Mouse (Mus musculus): ENCODE measurements around the gene Zbtb20.

Gene Zbtb20

GRCm38 (mm10) chr16:43217336-43218006, 341.8 kb downstream of the Zbtb20 start:
- DNase-seq, result no peak

DNA sequence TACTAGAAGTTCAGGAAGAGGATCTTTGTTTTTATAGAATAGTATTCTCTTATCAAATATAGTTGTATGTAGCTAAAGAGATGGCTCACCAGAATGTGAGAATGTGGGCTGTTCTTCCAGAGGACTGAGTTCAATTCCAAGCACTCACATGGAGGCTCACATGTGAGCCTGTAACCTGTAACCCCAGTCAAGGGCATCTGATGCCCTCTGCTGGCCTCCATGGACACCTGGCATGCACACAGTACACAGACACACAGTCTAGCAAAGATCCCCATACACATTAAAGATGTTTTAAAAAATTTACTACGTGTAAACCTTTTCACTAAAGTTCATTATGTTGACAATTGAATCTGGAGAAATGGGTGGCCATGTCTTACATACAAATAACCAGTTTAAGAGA, 343.7 kb downstream of the Zbtb20 start:
- peak; percentile 8 for DNase-seq

DNA sequence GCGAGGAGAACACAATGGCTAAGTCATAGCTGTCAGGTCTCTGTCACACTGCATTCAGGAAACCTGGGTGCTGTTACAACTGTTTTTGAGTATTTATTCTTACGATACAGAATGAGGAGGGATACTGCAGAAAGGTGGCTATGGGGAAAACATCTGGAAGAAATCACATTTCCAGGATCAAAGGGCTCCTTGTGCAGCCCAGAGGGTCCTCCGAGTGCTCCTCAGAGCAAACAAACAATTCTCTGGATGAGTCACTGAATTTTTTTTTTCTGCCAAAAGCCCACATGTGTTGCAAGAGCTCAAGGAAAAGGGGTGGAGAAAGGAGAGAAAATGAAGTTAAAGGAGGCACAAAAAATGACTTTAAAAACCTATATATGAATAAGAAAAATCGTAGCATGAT, 345.6 kb downstream of the Zbtb20 start:
- no peak for DNase-seq

DNA sequence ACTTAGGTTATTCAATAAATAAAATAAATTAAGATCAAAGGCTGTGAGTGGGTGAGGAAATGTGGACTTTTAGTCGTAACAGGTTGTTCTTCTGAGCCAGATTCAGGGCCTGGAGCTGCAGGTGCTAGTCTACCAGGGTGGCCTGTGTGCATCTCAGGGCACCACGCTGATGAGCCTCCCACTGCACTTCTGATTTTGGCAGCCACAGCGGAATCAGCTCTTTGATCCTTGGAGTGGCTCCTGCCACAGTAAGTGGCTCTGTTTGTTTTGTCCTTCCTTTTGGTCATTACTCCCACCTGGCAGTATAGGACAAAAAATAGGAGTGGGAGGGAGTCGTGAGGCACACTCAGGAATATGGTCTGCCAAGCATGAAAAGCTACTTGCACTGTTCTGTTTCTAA, 354.6 kb downstream of the Zbtb20 start:
- DNase-seq, result no peak

DNA sequence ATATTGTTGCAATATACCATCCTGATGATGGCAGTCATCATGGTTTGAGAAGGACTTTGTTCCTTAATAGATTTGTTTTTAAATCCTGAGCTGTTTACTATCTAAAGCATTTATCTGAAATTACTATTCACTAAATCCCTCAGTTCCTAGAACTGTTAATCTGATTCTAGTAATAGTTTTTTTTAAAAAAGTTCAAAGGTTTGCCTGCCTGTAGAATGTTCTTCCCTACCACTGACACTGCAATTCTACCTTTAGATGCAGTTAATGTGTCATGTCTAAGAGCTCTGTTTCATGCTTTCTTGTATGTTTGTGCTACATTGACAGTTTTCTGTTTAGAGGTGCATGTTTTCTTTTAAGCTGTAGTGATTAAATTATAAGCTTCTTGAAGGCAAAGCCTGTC, 358.6 kb downstream of the Zbtb20 start:
- no peak for DNase-seq

- no peak for DNase-seq
These were observed 359.6 kb downstream of the Zbtb20 start for GRCm38 (mm10) chr16:43235317-43235716.

DNA sequence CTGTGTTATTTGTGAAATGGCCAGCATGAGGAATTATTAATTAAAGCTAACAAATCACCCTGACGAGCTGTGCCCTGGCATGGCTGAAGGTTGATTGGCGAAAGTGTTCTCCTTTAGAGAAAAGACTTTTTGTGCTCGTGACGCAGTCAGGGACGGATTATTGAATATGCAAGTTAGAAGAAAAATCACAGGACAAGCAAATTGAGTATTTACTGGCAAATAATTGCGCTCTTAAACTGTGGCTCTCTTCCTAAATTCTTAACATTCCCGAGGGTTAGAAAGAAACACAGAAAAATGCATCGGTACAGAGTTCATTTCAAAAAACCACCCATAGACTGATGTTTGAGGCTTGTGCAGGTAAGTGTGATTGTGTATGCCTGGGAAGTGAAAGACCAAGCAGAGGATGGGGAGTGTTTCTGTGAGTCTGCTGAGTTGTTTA, 360.1 kb downstream of the Zbtb20 start:
- no peak for DNase-seq

GRCm38 (mm10) chr16:43237551-43237950, 361.9 kb downstream of the Zbtb20 start:
- no peak for DNase-seq

DNA sequence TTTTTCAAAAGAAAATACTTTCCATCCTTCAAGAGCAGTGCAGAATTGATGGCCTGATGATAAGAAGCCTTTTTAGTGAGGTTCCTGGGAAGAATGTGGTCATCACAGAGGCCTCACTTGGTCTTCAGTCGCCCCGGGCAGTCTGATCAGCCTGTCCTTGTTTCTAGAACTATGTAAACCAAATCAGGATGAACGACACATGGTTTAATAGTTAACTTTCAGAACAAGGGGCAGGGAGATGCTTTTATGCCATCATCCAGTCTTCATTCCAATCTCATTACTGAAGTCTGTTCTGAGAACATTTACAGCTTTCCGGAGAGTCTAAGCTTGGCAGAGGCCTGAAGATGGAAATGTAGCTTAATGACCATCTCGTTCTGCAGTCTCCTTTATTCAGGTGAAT, 371.3 kb downstream of the Zbtb20 start:
- no peak for DNase-seq

DNA sequence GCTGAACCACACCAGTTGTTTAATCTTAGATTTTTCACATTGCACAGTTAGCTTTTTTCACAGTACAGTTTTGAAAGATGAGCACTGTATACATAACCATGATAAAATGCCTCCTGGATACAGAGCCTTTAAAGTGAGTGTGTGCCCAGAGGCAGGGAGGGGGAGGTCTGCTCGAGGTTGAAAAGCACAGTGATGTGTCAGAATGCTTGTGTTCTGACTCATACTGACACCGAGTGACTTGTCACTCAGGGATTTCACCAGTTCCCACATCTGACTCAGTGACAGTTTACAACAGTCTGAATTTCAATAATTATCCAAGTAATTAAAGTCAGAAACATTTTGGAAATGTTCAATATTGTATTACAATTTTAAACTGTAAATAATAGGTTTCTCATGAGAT, 377.4 kb downstream of the Zbtb20 start:
- no peak for DNase-seq

DNA sequence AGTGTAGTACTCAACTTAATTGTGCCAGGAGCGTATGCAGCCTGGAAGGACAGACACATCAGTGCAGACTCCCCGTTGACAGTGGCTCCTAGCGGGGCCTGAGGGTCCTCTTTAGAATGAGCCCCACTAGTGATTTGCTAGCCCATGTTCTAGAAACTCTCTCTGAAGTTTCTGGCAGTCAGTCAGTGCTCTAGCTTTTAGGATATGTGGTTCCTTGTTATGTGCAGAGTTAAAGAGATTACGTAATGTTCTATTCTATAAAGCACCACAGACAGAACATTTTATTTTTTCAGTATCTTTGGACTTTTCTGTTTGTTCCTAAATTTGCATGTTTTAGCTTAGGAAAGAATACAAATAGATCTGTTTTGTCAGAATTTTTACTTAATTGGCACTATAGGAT, 378.1 kb downstream of the Zbtb20 start:
- DNase-seq, result no peak

GRCm38 (mm10) chr16:43256191-43256899, 380.7 kb downstream of the Zbtb20 start:
- no peak for DNase-seq

DNA sequence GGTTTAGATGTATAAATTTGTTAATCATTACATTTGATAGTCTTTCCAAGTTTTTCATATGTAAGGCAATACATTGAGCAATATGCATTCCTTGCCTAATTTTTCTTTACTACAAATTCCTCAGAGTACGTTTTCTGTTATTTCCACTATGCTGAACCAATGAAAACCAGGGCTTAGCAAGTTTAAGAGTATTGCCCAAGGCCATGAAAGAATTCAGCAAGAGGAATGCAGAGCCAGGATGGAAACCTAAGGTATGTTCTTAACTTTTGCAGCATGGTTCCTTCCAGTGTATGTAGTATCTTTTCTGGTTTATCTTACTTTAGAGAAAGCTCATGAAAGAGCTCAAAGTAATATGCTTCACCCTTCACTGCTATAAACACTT, 381.2 kb downstream of the Zbtb20 start:
- DNase-seq, result no peak

DNA sequence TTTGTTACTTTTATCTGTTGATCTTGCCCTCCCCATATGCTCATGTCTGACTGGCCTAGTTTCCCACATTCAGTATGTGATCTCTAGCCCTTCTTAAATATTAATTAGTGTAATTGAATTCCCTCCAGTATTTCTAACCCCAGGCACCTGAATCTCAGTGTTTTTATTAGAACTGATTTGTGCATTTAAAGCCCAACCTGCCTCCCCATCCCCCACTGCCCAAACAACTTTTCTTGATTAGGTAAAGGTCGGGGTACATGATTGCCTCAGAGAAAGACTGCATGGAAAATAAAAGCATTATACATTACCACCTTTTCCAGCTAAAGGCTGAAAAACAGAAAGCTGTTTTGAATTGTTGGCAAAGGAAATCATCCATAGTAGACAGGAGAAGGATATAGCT, 383.8 kb downstream of the Zbtb20 start:
- DNase-seq, result no peak

DNA sequence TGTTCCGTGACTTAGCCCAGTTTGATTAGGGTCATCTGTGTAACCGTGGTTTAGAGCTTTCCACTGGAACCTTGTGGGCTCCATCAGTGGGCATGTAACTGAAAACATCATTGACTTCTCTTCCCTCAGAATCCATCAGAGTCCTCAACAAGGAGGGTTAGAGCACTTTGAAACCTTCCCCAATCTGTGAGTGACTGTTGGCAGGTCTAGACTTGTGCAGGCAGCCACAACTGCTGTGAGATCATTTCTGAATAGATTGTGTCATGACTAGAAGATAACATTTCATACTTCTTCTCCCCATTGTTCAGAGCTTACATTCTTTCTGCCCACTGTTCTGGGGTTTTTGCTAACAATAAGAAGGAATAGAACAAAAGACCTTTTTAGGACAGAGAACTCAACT, 385.2 kb downstream of the Zbtb20 start:
- DNase-seq, result no peak

- DNase-seq, result no peak
These were observed 398.4 kb downstream of the Zbtb20 start for GRCm38 (mm10) chr16:43274057-43274595.

GRCm38 (mm10) chr16:43276764-43277163, 401.1 kb downstream of the Zbtb20 start:
- DNase-seq, result no peak

DNA sequence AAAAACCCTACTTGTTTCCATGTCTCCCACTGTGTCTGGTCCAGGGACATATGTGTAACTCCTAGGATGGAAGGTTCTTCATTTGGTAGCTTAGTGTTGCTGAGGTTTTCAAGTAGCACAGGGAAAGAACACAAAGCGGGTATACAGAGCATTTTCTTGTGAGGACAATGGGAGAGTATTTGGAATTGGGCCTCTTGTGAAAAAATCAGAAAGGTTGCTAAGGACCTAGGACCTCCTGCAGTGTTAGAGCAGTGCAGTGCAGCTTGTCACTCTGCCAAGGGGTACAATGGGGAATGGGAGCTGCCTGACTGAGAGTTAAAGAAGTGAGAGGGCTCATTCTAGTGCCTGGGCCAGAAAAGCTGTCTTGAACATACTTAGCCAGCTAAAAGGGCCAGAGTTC, 410.6 kb downstream of the Zbtb20 start:
- DNase-seq, result no peak

DNA sequence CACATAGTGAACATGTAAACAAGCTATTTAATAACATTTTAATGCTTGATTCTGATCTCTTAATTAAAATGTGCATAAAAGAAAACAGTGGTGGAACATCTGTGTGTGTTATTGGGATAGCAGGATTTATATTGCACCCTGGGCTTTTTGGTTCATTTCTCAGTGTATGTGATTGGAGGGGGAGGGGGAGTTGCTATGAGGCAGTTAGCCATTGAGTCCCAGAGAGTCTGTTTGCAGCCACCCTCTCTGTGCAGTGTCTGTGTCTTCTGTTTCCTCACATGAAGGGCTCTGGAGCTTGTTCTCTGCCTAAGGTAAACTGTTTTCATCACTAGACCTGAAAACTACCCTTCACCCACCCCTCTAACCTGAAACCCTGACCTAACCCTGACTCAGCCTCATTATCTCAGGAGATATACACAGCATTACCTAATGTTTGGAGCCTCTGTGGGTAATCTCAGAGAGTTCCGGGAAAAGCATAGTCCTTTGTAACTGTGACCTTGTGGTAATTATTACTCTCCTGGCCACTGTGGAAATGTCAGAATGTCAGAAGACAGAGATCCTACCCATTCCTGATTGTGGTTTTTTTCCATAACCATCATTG, 411.2 kb downstream of the Zbtb20 start:
- no peak for DNase-seq

DNA sequence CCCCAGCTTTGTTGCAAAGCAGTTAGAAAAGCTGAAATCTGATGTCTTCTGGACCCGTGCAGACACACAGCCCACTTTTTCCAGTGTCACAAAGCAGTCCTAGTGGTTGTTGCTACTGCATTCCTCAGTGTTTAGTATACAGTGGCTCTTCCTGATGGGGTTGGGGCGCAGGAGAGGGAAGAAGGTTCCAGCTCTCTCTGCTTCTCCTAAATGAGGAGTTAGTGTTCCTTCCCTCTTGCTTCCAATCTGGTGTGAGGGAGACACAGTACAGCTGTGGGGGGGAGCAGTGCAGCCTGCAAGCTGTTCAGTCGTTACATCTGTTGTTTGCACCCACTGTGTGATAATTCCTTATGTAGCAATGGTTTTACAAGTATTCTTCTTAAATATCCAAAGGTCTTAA, 415.7 kb downstream of the Zbtb20 start:
- DNase-seq, result no peak

DNA sequence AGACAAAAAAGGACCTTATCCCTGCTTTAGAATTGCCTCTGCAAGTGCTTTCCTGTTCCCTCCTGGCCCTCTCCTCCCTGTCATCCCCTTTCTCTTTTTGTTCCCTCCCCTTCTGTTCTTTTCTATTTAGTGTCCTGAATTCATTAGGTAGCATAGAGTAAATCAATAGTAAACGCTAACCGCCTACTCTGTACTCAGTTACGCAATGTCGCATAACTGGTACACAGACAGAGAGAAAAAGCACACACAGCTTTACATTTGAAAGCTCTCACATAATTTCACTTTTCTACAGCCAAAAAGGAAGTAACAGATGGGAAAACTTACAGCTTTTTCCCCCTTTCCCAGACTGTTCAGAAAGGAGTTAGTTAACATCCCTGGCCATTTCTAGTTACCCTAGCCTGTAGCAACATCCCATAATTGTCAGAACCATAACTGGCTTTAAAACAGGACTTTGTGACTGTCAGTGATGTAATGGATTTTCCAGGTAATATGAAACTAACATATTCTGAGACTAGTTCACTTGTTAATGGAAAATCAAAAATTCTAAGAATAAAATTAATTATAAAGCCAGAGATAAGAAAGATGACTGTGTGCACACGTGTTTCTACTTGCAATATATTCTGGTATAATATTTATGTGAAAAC, 422.4 kb downstream of the Zbtb20 start:
- DNase-seq, result no peak

DNA sequence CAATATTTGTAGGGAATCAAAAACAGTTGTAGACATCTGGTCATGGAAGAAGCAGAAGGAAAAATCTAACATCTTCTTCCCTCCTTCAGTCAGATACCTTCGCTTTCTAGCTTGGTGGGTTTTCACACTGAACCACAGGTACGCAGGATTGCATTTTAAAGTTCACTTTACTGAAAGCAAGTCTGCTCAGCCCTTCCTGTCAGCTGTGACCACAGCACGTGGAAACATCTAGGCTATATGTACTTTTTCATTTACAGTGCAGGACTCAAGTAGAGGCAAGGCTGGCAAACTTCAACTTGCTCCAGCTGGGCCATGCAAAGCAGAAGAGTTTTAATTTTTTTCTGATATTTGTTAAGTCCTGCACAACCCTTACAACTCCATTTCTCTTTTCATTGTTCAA, 424.7 kb downstream of the Zbtb20 start:
- DNase-seq, result no peak

DNA sequence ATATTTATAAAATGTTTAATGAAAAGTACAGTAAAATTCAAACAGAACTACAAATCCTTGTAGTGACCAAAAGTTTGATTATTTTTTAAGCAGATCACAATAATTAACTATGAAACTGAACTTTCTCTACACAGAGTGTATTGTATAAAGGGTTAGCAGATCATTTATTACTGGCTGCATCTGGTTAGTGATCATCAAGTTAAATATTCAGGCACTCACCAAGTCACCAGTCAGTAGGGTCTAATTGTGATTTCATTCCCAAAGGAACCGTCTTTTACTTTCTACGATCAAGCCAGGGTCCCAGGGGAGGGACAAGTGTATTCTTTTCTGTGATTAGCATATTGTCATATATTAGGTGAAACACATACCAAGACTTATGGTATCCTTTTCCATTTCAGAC, 426.5 kb downstream of the Zbtb20 start:
- no peak for DNase-seq
